8 mouse cellular contexts compared by ENCODE assay signal in the genomic region with DNA sequence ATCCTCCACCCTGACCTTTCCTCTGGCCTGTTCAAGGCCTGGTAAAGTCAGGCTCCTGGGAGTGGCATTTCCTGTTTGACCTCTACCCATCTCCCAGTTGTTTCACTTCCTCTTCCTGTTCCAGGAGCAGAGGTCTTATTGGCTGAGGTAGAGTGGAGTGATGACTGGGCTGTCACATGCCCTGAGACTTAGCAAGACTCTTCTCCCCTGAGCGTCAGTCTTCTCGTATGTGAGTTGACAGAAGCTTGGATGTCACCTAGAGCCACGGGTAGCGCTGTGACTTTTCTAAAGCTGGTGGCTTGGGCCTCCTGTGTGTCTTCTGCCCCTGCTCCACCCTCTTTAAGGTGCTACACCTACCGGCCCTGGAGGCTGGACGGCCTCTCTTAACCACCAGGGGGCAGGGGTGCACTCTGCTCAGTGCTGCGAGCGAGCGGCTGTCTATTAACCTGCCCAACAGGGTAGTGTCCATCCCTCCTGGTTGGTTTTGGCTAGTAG. TPM values are rescaled to one million over a fixed set of nuclear protein-coding genes. Genes with fewer than 3 reads are reported as not detected.
DNase-seq lines count a peak whose midpoint lies in the region; ATAC-seq lines count a peak whose summit lies in the region.

No protein-coding gene starts in this region.

- H3K4me2 ChIP-seq in hindbrain, embryonic 12.5 days (replicated peaks): no peak overlapping the region
- no peak overlapping the region for H3K4me2 ChIP-seq in midbrain, embryonic 14.5 days (ENCODE audit: low read length)

- no peak for ATAC-seq in hindbrain, embryonic 12.5 days (ENCODE audit: low FRiP score)
- ATAC-seq in frontal cortex, adult (ENCODE audit: low TSS enrichment): peak; percentile 72
- ATAC-seq in inflammation-experienced regulatory T-cells, adult 6 months: peak; percentile 53
- ATAC-seq in midbrain, embryonic 14.5 days (ENCODE audit: low FRiP score, low TSS enrichment): no peak

- 25% methylated on average over 9 of the region's 9 CpGs for WGBS in hindbrain, embryonic 10.5 days
- 29% methylated on average over 9 of the region's 9 CpGs for WGBS in hindbrain, embryonic 12.5 days
- 26% methylated on average over 9 of the region's 9 CpGs for WGBS in limb, embryonic 10.5 days
- 25% methylated on average over 9 of the region's 9 CpGs for WGBS in midbrain, embryonic 14.5 days

- H3K36me3 ChIP-seq in hindbrain, embryonic 10.5 days: peaks cover 35% of the 10 kb centered on the region
- peaks cover 27% of the 10 kb centered on the region for H3K36me3 ChIP-seq in hindbrain, embryonic 12.5 days
- H3K36me3 ChIP-seq in limb, embryonic 10.5 days: peaks cover 38% of the 10 kb centered on the region
- peaks cover 25% of the 10 kb centered on the region for H3K36me3 ChIP-seq in midbrain, embryonic 14.5 days (ENCODE audit: control insufficient read depth, insufficient read depth, low read length)

- H3K4me3 ChIP-seq in hindbrain, embryonic 10.5 days: no peak overlapping the region
- no peak overlapping the region for H3K4me3 ChIP-seq in hindbrain, embryonic 12.5 days
- H3K4me3 ChIP-seq in limb, embryonic 10.5 days: no peak overlapping the region
- H3K4me3 ChIP-seq in midbrain, embryonic 14.5 days (replicated peaks; ENCODE audit: low read depth, low read length): no peak overlapping the region

- H3K27me3 ChIP-seq in hindbrain, embryonic 10.5 days (ENCODE audit: insufficient read depth, poor library complexity, severe bottlenecking): no peaks in the 10 kb centered on the region
- H3K27me3 ChIP-seq in hindbrain, embryonic 12.5 days: 0 out of 2 replicates have a peak, but pooled peaks cover 2% of the 10 kb centered on the region
- H3K27me3 ChIP-seq in limb, embryonic 10.5 days (ENCODE audit: low read depth, poor library complexity, severe bottlenecking): peaks cover 6% of the 10 kb centered on the region; the same call in 1 of the 2 replicates
- no peaks in the 10 kb centered on the region for H3K27me3 ChIP-seq in midbrain, embryonic 14.5 days (ENCODE audit: control insufficient read depth, insufficient read depth, low read length)

- H3K9ac ChIP-seq in hindbrain, embryonic 12.5 days: no peak overlapping the region
- H3K9ac ChIP-seq in midbrain, embryonic 14.5 days (replicated peaks; ENCODE audit: low read length): no peak overlapping the region

- peak; percentile 66 for DNase-seq in hindbrain, embryonic 10.5 days (ENCODE audit: low spot score)
- peak; percentile 64 for DNase-seq in brain, adult 2 months (ENCODE audit: low read depth, low spot score)
- peak; percentile 74 for DNase-seq in limb, embryonic 10.5 days (ENCODE audit: low spot score)
- peak; percentile 79 for DNase-seq in midbrain, embryonic 14.5 days
- DNase-seq in spleen, postnatal 4 days (ENCODE audit: low spot score in 2 of 2): peak; percentile 82 to 91

- H3K27ac ChIP-seq in hindbrain, embryonic 10.5 days: no peak overlapping the region
- H3K27ac ChIP-seq in hindbrain, embryonic 12.5 days: no peak overlapping the region
- no peak overlapping the region for H3K27ac ChIP-seq in limb, embryonic 10.5 days
- H3K27ac ChIP-seq in midbrain, embryonic 14.5 days (replicated peaks; ENCODE audit: low read depth, low read length): no peak overlapping the region

- H3K4me1 ChIP-seq in hindbrain, embryonic 10.5 days (replicated peaks): peaks cover 35% of the 10 kb centered on the region
- peaks cover 24% of the 10 kb centered on the region for H3K4me1 ChIP-seq in hindbrain, embryonic 12.5 days
- peaks cover 30% of the 10 kb centered on the region for H3K4me1 ChIP-seq in limb, embryonic 10.5 days
- peaks cover 15% of the 10 kb centered on the region for H3K4me1 ChIP-seq in midbrain, embryonic 14.5 days (ENCODE audit: control insufficient read depth, insufficient read depth, low read length)

- H3K9me3 ChIP-seq in hindbrain, embryonic 10.5 days: no peaks in the 10 kb centered on the region
- H3K9me3 ChIP-seq in hindbrain, embryonic 12.5 days (replicated peaks): no peaks in the 10 kb centered on the region
- no peaks in the 10 kb centered on the region for H3K9me3 ChIP-seq in limb, embryonic 10.5 days (replicated peaks)
- no peaks in the 10 kb centered on the region for H3K9me3 ChIP-seq in midbrain, embryonic 14.5 days (ENCODE audit: control insufficient read depth, low read length)

RNA-seq across cellular contexts. Expression of gene Dnajc7, which starts 6.8 kb away (rescaled TPM):
- 219 and 260 TPM in 2 replicates for polyA plus RNA-seq in hindbrain, embryonic 10.5 days (2016; fragmentation: Nextera tagmentation; extraction: Ambion mirVana)
- polyA plus RNA-seq in hindbrain, embryonic 12.5 days (2016; fragmentation: Nextera tagmentation; extraction: Ambion mirVana): 307 and 311 TPM in 2 replicates
- 100 to 1,000 TPM; 283 to 389 (median 360) TPM for polyA plus RNA-seq in inflammation-experienced regulatory T-cells, adult 6 months (2017; shearing (Covaris generic))
- 256 and 281 TPM in 2 replicates for polyA plus RNA-seq in limb, embryonic 10.5 days (2016; fragmentation: Nextera tagmentation; extraction: Ambion mirVana)
- 93.7 and 108 TPM in 2 replicates for polyA plus RNA-seq in midbrain, embryonic 14.5 days (2014; fragmentation: Nextera tagmentation; extraction: Ambion mirVana)

RNA-seq across cellular contexts. Expression of gene Nkiras2, which starts 7.7 kb away (rescaled TPM):
- polyA plus RNA-seq in hindbrain, embryonic 10.5 days (2016; fragmentation: Nextera tagmentation; extraction: Ambion mirVana): 95.9 and 119 TPM in 2 replicates
- 101 and 109 TPM in 2 replicates for polyA plus RNA-seq in hindbrain, embryonic 12.5 days (2016; fragmentation: Nextera tagmentation; extraction: Ambion mirVana)
- polyA plus RNA-seq in inflammation-experienced regulatory T-cells, adult 6 months (2017; shearing (Covaris generic)): 10 to 100 TPM; 24.1 to 32.6 (median 27.2) TPM
- polyA plus RNA-seq in limb, embryonic 10.5 days (2016; fragmentation: Nextera tagmentation; extraction: Ambion mirVana): 86.2 and 95.5 TPM in 2 replicates
- 125 and 129 TPM in 2 replicates for polyA plus RNA-seq in midbrain, embryonic 14.5 days (2014; fragmentation: Nextera tagmentation; extraction: Ambion mirVana)

RNA-seq across cellular contexts. Expression of gene Cnp, which starts 52.0 kb away (rescaled TPM):
- polyA plus RNA-seq in hindbrain, embryonic 10.5 days (2016; fragmentation: Nextera tagmentation; extraction: Ambion mirVana): 22.7 and 27.3 TPM in 2 replicates
- 29.1 and 29.2 TPM in 2 replicates for polyA plus RNA-seq in hindbrain, embryonic 12.5 days (2016; fragmentation: Nextera tagmentation; extraction: Ambion mirVana)
- polyA plus RNA-seq in inflammation-experienced regulatory T-cells, adult 6 months (2017; shearing (Covaris generic)): 100 to 1,000 TPM; 159 to 192 (median 165) TPM
- 13.1 and 23.0 TPM in 2 replicates for polyA plus RNA-seq in limb, embryonic 10.5 days (2016; fragmentation: Nextera tagmentation; extraction: Ambion mirVana)
- 24.8 and 28.7 TPM in 2 replicates for polyA plus RNA-seq in midbrain, embryonic 14.5 days (2014; fragmentation: Nextera tagmentation; extraction: Ambion mirVana)

Comparison
In these comparisons a context has a peak if more than half of its experiments do, and no peak if none do; other contexts are left out.
1. ATAC-seq: peak in frontal cortex, adult (single experiment) and inflammation-experienced regulatory T-cells, adult 6 months (single experiment); none in hindbrain, embryonic 12.5 days (single experiment) and midbrain, embryonic 14.5 days (single experiment).
2. Peak in every context shown above with its lines, with median percentiles within 50 percentile points of each other: DNase-seq.